Mouse (Mus musculus) retina, embryonic 14.5 days (tissue): Measurements from ENCODE around the gene Shmt1.

ENCODE experiments used
- DNase-seq: peaks from one replicate; pipeline ENCODE4 v3.0.0-alpha.2; 2015; ENCODE audit warnings: low spot score

Shmt1 gene

DNA sequence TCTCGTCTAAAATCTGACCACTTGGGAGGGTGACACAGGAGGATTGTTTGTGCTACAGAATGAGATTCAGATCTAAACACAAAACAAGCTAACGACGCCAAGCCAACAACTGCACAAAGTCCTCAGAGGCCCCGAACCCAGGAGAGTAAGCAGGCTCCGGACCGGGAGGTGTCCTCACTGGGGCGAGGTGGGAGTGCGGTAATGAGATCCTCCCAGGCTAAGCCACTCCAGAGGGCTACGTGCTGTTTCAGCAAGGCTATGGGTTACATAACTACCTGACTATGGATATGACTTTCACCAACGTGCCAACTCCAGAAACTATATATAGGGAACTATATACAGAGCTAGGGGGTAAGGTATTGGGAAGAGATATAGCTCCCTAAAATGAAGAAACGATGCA lies 15.2 kb downstream of the Shmt1 start:
- no peak for DNase-seq

DNA sequence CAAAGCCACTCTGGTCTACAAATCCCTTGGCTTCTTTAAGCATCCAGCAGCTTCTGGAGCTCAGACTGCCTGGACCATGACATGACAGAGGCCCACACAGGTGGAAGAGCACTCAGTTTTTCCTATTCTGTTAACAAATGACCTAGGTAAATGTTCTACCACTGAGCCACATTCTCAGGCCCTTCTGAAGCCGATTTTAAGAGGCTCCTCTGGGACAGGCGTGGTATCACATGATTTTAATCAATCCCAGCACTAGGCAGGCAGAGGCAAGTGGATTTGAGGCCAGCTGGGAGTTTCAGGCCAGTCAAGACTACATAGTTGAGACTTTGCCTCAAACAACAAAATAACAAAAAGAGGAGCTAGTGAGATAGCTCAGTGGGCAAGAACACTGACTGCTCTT lies 21.0 kb downstream of the Shmt1 start:
- no peak for DNase-seq

DNA sequence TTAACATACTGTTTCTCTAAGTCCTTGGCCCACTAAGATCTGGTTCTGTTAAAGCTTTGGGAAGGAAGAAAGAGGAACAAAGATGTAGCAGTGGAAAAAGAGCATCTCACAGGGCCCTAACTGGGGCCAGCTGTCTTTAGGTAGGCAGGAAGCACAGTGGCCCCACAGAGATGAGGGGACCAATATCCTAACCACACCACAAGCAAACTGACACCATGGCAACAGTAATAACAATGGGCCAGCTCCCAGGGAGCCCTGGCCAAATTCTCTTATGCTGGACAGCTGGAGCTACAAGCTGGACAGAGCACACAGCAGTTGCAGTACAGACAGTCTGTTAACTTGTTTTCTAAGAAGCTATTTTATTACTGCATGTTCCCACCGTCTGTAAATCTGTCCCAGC lies 23.9 kb downstream of the Shmt1 start:
- DNase-seq: peak; percentile 11

DNA sequence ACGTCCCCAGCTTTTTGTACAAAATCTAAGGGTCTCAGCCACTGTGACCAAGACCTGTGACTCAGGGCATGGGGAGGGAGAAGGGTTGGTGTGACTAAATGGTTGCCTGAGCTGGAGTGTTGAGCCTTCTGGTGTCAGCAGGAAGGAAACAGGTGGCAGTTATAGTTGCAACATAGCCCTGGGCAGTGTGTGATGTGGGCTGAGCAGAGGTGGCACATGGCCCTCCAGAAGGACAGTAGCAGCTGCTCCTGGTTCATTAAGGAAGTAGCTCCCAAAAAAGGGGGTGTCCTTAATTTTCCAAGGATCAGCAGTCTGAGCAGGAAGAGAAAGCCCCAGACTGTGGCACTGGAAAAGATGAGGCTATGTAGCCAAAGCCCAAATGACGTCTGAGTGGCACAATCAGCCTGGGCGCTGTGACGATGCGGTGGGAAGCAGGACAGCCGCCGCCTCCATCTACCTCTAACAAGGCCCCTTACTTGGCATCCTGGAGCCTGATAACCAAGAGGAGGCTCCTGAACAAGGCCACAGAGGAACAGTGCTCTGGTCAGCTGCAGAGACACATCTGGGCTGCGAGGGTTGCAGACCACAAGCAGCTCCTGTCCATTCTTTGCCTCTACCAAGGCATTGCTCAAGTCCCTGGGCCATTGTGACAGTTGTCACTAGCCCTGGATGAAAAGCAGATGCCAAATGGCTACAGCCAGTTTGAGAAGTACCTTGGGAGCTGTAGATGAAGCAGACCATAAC lies 27.2 kb downstream of the Shmt1 start:
- no peak for DNase-seq

DNA sequence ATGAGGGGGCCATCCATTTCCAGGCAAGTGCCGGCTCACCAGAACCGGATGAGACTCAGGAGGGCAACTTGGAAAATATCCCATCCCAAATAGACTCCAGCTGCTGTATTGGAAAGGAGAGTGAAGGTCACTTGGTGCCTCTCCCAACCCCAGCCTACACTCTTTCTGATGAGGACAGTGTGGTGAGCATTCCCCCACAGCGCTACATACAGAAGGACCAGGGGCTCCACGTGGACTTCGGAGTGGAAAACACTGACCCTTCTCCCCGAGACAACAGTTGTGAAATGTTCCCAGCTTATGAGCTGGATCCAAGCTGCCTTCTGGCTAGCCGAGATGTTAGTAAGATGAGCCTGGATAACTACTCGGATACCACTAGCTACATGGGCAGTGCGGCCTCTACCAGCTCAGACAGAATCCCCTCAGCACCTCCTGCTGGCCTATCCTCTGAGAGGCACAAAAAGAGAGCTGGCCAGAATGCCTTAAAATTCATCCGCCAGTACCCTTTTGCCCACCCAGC lies 31.8 kb downstream of the Shmt1 start:
- no peak for DNase-seq

DNA sequence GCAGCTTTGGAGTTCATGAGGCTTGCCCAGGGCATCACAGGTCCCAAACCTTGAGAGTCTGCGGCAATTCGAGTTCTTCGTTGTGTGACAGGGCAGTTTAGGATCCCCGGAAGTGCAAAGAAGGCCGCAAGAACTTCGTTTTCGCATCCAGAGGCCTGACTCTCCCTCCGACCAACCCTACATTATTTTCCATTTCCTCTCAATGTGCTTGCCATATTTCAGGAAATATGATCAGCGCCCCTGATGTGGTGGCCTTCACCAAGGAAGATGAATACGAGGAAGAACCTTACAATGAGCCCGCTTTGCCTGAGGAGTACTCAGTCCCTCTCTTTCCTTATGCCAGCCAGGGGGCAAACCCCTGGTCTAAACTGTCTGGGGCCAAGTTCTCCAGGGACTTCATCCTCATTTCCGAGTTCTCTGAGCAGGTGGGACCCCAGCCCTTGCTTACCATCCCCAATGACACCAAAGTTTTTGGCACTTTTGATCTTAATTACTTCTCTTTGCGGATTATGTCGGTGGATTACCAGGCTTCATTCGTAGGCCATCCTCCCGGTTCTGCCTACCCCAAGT lies 33.6 kb downstream of the Shmt1 start:
- DNase-seq: no peak

DNA sequence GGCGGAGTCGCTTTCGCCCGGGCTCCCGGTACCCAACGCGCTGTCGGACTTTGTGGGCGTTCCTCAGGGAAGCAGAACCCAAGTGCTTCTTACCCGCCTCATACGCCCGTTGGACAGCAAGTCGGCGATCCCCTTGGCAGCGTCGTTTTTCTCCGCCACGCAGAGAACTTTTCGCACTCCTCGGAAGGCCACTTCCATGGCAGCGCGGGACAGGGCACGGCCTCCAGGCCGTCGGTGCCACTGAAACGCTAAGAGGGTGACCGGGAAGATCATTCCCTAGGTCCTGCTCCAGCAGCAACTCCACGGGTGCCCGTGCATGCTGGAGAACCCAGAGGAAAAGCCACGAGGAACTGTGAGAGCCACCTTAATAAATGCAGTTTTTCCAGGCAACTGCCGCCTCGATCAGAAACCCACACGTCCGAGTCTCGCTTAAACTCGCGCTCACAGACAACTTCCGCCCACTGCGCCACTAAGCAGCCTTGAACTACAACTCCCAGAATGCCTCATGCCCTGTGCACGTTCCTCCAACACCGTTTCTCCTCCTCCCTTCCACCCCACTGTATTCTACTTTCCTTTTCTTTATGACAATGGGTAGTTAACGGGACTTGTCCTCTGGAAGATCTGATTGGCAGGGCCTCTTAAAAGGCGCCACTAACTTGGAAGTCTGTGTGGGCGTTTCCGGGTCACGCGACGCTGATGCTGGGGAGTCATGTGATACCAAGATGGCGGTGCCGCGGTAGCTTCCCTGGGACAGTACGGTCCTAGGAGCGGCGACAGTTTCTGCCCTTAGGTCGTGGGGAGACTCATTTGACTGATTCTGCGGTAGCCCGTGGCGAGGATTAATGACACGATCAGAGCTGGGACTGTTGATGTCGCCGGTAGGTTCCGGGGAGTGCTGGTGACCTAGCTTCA lies 34.4 kb downstream of the Shmt1 start, which contains the start of the genes Top3a and Smcr8:
Gene Top3a, minus strand, starts transcription at position 537 of the 912 bp plus-strand sequence.
Gene Smcr8, plus strand, starts transcription at position 696 of the 912 bp plus-strand sequence.
- DNase-seq: peak; percentile 93

DNA sequence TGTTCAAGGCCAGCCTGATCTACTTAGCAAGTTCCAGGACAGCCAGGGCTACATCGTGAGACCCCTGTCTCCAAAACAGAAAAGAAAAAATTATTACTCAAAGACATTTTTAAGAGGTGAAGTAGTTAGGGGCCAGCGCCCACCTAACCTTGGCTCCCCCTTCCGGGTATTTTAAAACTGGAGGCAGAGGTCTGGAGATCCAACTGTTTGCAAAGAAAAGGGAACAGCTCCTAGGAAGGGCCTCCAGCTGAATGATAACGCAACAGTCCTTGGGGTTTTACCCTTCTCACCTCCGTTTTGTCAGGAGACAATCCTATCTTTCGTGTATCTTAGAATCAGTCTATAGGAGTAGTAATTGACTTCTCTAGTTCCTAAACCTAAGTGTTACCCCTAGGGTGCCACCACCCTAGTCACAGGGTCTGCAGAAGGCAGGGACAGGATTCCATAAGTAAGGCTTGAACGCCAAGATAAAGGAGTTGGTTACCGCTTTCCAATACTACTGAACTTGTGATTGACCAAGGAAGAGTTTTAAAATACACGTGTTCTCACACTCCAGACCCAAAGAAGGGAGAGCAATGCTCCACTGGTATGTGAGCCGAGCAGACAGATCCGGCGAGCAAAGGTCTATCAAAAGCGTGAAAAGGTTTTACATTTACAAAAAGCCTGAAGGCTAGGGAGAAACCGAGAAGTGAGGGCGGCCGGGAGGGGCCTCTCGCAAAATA lies 35.2 kb downstream of the Shmt1 start:
- no peak for DNase-seq

DNA sequence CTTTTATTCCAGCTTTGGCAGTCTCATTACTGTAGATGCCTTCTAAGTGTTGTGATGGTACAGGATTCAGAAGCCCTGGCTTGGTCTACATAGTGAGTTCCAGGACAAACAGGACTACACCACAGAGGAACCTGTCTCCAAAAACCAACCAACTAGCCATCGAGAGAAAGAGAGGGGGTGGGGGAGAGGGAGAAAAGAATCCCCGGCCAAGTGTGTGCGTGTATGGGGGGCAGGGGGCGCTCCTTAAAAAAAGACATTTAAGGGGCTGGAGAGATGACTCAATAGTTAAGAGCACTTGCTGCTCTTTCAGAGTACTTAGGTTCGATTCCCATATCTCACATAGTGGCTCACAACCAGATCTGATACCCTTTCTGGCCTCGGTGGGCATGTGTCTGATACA lies 35.9 kb downstream of the Shmt1 start:
- no peak for DNase-seq

DNA sequence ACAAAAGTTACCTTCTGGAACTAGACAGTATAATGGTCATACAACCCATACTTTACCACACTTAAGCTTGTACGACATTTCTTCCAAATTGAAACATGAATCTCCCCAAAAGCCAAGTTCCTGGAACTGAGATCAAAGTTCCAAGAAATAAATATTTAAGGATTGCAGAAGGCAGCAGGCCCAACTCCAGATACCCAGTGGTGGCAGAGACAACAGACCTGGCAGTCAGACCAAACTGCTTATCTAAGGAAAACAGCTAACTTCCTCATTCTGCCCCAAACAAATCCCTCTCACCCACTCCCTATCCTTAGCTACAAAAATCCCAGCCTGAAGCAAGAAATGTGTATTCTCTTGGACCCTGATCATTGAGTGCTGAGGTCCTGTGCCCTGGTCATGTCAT lies 36.7 kb downstream of the Shmt1 start:
- no peak for DNase-seq

DNA sequence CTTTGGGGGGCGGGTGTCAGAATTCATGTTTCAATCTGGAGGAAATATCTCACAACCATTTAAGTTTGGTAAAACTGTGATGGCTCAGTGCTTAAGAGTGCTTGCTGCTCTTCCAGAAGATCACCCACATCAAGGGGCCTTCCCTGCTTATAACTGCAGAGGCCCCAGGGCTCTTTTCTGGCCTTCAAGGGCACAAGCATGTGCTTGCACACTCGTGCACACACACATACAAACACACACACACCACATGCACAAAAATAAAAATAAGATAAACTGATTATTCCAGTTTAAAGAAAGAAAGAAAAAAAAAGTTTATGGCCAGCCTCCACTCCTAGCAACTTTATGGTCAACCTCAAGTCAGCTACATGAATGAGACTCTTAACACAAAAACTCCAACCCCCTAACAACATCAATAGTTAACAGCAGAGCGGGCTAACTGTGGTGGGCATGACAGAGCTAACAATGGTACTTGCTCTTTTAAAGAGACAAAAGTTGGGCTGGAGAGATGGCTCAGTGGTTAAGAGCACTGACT lies 37.3 kb downstream of the Shmt1 start:
- DNase-seq: no peak

DNA sequence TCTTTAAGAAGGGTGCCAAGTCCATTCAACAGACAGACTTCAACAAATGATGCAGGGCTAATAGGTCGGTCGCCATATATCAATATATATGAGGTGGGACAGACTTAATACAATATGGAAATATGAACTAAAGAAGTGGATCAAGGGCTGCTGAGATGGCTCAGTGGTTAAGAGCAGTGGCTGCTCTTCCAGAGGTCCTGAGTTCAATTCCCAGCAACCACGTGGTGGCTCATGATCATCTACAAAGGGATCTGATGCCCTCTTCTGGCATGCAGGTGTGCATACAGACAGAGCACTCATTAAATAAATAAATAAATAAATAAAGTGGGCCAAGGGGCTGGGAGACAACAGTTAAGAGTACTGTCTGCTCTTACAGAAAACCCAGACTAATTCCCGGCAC lies 39.4 kb downstream of the Shmt1 start:
- DNase-seq: no peak

DNA sequence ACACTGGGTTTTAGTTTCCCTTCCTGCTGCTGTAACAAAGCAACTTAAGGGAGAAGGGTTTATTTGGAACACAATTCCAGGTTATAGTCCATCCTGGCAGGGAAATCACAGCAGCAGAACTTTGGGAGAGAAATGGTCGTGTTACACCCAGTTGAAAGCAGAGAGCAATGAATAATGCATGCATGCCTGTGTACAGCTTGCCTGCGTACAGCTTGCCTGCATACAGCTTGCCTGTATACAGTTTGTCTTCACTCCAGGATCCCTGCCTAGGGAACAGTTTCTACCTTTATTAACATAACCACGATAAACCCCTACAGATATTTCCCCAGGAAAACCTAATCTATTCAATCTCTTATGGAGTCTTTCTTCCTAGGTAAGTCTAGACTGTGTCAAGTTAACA lies 40.7 kb downstream of the Shmt1 start:
- no peak for DNase-seq

DNA sequence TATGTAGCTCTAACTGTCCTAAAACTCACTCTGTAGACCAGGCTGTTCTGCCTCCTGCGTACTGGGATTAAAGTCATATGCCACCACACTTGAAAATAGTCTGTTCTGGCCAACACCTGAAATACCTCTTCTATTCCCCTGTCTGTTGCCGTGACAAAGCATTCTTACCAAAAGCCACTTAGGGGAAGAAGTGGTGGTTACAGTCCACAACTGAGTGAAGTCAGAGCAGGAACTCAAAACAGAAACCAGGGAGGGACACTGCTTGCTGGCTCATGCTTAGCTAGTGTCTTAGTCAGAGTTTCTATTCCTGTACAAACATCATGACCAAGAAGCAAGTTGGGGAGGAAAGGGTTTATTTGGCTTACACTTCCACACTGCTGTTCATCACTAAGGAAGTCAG lies 42.2 kb downstream of the Shmt1 start:
- no peak for DNase-seq

DNA sequence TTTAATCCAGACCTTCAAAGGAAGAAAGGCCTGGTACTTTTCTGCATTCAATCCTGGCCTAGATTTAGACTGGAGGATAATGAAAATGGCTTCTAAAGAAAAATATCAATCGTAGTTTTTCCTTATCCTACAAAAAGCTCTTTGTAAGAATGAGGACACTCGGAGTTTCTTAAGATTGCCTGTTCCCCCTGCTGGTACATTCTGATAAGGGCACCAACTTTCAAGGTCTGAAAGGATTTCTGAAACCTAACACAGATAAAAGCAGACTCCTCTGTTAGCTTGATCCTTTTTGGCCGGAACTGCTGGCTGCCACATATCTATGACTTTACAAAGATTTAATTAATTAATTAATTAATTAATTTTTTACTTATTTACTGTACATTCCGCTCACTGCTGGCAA lies 44.5 kb downstream of the Shmt1 start:
- no peak for DNase-seq

DNA sequence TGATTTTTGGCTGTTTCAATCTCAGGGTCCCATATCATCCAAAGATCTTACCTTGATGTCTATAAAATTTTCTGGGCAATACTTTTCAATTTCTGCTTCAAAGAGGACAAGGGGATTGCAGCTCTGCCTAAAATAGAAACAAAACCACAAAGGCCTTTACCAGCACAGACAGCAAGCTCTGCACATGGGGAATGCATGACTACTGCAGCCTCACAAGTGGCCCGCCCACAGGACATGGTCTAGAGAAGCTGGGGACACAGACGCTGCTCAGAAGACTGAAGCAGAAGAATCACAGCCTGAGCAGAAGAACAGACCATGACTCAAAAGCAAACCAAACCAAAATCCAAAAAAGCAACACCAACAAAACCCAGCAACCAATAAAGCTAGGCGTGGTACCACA lies 49.8 kb downstream of the Shmt1 start:
- DNase-seq: no peak

DNA sequence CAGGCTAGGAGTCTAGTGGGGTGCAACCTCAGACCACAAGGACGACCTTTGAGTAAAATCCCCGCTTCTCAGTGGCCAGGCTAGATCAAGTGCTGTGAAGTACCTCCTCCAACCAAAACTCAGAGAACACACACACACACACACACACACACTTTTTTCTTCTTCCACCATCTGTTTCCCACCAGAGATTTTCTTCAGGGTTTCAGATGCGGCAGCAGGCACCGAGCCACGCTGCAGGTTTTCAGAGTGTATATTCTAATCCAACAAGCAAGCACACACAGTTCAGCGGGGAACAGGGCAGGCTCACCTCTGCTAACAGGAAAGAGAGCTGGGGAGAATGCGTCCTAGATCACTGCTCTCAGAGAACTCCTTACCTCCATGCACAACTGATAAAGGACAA lies 55.9 kb downstream of the Shmt1 start:
- no peak for DNase-seq

DNA sequence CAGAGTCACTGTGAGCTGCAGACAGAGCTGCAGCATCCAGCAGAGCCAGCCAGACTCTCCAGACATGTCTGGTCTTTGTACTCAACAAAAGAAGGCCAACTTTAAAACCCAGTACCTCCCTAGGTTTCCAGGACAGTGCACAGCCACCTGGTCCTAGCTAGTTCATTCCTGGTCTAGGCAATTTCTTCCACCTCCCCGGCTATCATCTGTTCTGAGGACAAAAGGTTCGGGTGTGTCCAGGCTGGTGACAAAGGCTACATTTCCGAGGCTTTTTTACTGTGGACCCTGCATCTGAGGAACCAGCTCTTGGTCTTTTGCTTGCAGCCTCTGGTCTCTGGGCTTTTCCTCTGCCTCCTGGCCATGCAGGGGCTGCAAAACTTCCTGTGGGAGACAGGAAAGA lies 71.2 kb downstream of the Shmt1 start:
- no peak for DNase-seq
